Mouse (Mus musculus) T-helper 2 cell (primary cell): Measurements from ENCODE around the gene Ctdsp2.

Source experiments
- in situ Hi-C: fragments of 300-600 bp; cut with MboI, MseI; formaldehyde crosslinking; loops from one replicate; pipeline ENCODE4 v1.15.1; 2025; ENCODE audit warnings: high pct_unique_total_duplicates

Ctdsp2 gene

DNA sequence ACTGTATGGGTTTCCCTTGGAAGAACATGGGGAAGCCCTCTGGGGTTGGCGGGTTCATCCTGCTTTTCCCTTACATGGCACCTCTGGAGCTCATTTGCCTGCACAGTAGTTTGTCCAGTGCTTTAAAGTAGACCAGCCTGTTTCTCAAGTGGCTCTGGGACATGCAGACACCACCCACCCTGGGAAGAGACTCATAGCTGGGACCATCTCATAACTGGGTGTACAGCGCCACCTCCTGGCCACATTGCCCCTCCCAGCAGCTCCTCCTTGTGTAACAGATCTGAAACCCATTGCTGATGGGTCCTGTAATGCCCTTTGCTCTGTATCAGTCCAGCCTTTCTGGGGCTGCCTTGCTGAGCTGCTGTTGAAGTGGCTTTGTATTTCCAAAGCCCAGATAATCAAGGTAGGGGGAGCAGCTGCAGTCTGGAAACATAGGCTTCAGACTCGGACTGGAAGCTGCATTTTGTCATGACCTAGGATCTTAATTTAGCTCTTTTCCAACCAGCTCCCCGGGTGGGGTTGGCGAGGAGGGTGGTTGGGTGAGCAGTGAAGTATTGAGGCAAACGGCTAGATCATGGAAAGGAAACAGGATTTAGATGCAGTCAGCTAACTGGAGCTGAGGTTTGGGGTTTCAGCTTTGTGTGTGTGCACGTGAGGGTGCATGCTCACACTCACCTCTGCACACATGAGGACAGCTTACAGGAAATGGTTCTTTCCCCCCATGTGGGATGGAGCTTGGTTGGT is 12.0 kb downstream of the Ctdsp2 start:
- in situ Hi-C loops, result loop anchor here (5.0 kb wide), 1 partner anchor 73 kb away; no protein-coding TSS in a partner anchor

DNA sequence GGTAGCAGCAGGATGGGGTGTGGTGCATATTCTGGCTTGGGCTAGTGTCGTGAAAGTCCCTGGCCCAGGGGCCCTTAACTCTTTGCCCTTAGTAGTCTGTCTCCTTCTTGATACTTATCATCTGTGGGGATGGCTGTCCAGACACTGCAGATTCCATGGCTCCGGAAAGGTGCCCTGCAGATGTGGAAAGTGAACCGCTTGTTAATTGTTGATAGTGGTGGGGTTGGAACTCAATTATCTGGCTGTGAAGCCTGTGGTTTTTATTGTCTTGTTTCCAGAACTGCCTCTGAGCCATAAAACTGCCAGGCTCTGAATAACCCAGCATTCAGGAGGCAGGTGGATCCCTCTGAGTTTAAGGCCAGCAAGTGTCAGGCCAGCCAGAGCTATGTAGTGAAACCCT is 13.2 kb downstream of the Ctdsp2 start:
- in situ Hi-C loops, result loop anchor here (5.0 kb wide), 1 partner anchor 74 kb away; no protein-coding TSS in a partner anchor

DNA sequence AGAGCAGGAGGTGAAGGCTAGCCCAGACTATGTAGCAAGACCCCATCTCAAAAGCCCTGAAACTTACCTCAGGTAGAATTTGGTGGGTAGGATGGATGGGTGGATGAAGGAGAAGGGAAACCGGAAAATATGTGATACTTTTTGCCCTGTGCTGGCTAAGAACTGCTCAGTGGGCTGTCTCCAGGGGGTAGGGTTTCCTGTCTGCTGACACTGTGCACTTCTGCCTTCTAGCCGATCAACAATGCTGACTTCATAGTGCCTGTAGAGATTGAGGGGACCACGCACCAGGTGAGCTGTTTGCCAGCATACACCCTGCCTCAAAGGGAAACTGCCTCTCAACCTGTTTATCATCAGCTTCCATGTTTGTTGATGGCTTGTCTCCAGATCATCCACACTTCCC is 15.1 kb downstream of the Ctdsp2 start:
- in situ Hi-C loops, result loop anchor here (5.0 kb wide), 1 partner anchor 76 kb away; no protein-coding TSS in a partner anchor

DNA sequence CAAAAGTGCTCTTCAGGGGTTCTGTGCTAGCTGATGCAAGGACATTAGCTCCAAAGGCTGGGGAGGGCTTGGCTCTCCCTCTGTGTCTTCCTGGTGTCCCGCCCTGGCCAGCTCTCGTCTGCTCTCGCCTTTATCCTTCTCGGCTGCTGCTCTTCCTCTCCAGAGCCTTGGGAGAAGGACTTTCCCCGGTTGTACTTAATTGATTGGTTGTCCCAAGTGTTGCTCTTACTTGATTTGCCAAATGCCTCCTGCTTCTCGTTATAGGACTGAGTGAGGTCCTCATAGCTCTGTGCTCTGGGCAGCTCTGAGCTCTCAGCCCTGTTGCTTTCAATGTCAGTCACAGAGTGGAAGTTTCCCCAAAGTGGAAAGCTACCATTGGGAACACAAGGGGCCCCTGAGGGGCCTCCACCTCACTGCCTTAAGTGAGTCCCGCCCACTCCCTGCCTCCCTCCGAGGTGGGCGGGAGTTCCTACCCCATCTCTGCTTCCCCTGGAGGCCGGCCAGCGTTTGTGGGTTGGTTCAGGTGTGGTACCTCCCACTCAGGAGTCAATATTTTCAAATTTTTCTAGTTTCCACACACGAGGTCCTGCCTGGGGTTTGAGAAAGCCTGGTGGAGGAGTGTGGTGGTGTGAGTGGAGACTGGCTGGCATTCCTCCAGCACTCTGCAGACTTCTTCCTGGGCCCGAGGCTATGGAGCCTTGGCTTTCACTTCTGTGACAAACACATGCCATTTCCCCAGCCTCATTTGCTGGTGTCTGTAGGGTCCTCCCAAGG is 19.0 kb downstream of the Ctdsp2 start:
- in situ Hi-C loops, result no loop called here

DNA sequence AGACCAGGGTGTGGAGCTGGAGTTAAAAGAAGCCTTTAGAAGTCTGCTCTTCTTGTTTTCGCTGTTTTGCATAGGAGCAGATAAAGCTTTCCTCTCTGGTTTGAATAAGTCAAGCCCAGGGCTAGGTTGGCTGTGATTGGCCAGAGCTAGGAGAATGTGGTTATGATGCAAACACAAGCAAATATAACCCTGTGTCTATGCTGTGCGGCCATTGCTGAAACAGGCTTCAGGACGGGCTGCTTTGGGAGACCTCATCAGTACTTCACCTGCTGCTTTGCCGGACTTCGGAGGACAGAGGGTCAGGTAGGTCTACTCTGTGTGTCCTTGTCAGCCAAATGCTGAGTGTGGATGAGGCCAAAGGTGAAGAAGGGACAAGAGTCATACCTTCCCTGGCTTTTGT is 22.0 kb downstream of the Ctdsp2 start, which contains the start of gene Avil:
Gene Avil (plus strand): TSS at position 181 of the 400 bp plus-strand sequence.
- in situ Hi-C loops, result no loop called here

DNA sequence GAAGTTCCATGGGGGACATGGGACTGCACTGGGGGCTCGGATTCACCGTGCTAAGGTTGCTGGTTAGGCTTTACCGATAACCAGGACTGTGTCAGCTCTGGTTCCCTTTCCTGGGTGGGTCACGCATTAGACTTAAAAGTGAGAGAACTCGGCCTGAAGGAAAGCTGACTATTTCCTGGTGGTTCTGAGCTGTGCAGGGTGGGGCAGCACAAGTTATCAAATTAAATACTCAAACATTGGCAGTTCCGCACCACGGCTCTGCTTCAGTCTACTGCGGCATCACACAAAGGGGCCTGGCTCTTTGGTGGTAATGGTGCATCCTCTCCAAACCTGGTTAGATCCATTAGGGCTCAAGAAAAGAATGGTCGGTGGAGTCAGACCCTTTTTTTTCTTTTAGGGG is 22.8 kb downstream of the Ctdsp2 start:
- in situ Hi-C loops, result no loop called here

DNA sequence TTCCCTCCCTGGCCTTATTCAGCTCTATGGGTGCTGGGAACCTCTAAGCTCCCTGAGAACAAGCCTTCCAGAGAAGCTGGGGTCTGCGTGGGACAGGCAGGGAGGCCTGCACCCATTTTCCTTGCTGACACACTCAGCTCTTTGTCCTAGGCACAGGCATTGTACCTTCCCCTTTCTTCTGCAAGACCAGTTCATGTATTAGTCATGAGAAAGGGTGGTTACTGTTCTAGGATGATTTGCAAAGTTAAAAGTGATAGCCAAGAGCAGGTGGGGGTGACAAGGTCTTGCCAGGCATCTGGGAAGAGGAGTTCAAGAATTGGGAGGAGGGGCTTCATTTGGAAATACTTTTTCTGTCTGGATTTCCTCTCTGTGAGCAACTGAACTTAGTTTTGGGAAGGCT is 23.5 kb downstream of the Ctdsp2 start:
- in situ Hi-C loops, result no loop called here

DNA sequence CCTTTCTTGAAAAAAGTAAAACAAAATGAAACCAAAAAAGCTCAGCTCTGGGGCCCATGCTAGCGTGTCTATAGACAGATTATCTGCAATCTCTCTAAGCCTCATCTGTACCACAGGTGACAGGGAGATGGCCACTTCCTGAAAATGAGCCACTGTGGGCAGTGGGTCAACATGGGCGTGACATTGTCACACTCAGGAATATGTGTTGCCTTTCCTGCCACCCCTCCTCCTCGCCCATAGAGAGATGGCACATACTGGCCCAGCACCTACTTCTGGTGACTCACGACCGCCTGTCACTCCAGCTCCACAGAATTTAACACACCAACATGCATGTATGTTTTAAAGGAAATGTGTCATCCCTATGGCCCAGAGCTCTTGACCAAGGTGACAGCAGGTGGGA is 24.2 kb downstream of the Ctdsp2 start:
- in situ Hi-C loops, result no loop called here

DNA sequence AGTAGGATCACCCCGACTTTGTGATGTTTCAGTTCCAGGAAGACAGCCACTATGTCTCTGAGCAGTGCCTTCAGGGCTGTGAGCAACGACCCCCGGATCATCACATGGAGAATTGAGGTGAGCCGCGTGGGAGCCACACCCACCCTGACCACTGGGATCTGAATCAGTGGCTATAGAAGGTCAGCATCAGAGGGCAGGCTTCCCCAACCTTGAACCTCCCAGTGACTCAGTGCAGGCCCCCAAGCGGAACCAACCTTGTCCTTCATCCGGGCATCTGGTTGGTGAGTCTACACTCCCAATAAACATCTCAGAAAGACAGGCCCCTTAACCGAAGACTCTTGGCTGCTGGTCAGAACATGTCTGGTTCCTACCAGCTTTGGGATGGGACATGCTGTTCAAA is 24.8 kb downstream of the Ctdsp2 start:
- in situ Hi-C loops, result no loop called here

DNA sequence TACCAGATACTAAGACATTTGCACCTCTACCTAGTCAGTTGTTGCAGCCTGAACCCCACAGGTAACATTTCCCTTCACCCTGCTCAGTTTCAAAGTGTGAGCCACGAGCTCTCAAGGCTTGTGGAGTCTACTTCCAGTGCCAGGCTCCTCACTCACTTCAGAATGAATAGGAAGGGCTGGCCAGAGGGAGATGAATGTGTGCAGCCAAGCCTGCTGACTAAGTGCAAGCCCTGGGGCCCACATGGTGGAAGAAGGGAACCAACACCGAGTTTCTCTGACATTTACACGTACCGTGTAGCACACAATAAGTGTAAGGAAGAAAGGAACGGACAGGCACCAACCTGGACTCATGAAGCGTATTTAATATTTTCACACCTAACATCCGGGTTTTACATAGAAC is 25.3 kb downstream of the Ctdsp2 start:
- in situ Hi-C loops, result no loop called here

DNA sequence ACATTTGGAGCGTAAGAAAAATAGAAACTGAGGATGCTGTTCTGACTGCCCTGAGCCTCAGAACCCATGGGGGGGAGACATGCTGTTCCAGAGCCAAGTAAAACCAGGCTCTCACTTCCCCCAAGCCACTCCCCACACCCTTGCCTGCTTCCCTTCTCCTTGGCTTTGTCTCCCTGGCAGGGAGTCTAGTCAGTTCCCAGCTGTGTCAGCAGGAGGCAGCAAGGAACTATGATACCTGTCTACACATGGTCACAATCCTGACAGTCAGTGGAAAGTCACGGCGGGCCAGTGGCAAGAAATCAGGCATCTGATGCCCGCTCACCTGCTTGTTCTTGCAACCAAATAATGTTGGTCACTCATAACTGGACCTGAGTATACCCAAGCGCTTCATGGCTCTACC is 38.0 kb downstream of the Ctdsp2 start:
- in situ Hi-C loops, result loop anchor here (5.0 kb wide), 1 partner anchor 49 kb away; no protein-coding TSS in a partner anchor

DNA sequence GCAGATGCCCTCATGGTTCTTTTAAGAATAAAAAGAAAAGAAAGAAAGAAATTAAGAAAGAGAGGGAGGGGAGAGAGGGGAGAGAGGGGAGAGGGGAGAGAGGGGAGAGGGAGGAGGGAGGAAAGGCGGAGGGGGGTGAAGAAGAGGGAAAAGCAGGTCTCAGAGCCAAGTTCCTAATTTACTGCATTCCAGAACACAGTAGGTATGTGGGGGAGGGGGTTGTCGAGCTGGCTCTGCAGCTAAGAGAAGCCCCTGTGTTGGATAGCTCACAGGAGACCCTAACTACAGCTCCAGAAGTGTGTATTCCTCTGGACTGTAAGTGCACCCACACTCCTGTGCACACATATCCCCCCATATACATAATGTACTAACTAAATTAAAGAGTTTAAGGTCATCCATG is 38.6 kb downstream of the Ctdsp2 start:
- in situ Hi-C loops, result loop anchor here (5.0 kb wide), 1 partner anchor 50 kb away; no protein-coding TSS in a partner anchor

DNA sequence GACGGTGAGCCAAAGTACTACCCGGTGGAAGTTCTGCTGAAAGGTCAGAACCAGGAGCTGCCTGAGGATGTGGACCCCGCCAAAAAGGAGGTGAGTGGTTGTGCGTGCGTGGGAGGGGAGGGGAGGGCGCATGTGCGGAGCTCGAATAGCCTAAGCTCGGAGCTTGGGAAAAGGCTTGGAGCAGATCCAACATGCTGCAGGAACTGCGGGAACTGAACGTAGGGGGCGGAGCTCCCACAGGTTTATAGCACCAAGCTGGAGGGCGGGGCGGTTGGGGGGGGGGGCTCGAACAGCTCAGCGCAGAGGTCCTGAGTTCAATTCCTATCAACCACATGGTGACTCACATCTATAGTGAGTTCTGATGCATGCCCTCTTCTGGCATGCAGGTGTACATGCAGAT is 39.9 kb downstream of the Ctdsp2 start:
- in situ Hi-C loops, result loop anchor here (5.0 kb wide), 1 partner anchor 51 kb away; no protein-coding TSS in a partner anchor

DNA sequence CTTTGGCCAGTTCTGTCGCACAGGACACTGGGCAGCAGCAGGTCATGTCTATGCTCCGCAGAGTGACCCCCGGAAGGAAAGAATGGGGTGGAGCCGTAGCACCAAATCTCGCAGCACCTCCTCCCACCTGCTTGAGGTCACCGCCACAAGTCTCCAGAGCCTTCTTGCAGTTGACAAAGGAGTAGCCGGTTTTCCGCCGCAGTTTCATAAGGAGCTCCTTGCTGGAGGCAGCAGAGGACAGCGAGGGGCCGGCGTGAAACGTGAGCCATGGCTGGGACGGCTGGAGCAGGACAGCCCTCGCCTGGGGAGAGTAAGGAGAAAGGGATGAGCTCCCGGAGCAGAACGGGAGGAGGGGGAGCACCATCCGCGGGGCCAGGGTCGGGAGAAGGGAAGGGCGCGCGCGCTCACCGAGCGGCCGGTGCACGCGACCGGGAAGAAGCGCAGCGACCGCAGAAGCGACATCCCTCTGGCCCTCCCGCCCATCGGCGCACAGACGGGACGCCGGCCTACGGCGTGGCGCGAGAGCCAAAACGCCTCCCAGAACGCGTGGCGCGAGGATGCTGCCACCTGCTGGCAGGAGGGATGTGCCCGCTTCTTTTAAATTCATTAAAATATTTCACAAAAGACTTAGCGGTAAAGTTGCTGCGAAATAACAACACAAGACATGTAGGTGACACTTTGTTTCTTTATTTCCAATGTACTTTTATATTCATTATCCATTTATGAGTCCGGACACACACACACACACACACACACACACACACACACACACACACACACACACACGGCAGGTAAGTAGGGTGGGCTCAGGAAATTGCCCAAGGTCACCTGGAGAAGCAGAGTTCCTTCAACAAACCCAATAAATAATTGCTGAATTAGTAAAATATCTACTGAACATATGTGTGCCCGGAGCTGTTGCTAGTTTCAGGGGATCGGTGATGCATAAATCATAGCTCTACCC is 52.1 kb downstream of the Ctdsp2 start, which contains the start of gene Tsfm:
Gene Tsfm (minus strand): TSS at position 505 of the 961 bp plus-strand sequence.
- in situ Hi-C loops, result loop anchor here (25.0 kb wide), 1 partner anchor 1882 kb away; the partner anchor contains the start of genes Bloc1s1, Cd63 and Rdh5

DNA sequence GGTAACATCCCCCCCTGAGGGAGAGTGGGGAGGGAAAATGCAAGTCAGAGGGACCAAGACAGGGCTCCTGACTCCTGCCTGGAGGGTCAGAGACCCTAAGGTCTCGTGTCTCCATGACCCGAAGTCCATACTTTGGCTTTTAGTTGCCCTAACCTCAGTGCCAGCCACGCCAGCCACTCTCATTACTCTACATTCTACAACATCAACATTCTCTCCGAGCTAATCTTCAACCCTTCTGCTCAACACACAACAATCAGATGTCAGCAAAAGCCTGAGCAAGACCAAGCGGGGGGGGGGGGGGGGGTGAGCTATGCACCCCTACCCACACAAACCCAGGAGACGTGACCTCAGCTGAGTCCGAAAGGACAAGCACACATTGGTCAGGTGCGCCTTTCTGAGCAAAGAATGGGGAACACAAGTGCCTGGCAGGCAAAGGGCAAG is 54.8 kb downstream of the Ctdsp2 start:
- in situ Hi-C loops, result loop anchor here (25.0 kb wide), 1 partner anchor 1879 kb away; the partner anchor contains the start of genes Bloc1s1, Cd63 and Rdh5

DNA sequence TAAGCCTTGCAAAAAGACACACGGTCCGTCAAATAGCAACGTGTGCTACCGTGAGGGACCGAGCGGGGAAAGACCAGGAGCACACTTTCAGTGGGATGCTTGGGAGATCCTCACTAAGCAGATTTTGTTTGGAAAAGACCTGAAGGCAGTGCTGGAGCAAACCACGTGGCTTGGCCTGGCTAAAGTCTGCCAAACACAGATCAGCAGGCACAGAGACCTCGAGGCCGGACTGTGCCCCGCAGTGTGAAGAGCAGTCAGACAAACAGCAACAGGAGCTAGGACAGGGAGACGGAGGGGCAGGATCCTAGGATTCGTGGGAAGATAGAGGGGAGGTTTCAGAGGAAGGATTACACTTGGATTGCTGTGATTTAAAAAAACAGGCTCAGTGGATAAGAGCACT is 57.8 kb downstream of the Ctdsp2 start:
- in situ Hi-C loops, result loop anchor here (25.0 kb wide), 1 partner anchor 1876 kb away; the partner anchor contains the start of genes Bloc1s1, Cd63 and Rdh5

DNA sequence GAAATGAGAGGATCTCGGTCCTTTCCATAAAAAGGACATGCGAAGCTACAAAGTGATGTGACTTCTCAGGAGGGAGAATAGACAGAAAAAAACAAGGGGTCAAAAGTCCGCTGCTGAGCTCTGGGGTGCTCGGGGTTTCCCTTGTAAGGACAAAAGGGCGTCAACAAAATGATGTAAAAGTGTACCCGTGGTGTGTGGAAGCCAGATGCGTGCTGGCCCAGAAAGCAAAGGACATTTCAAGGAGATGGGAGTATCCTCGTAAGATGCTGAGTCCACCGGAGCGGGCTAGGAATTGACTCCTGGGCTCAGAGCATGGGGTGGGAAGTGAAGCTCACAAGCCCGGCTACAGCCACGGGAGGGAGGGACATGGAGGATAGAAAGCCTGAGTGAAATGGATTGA is 59.1 kb downstream of the Ctdsp2 start:
- in situ Hi-C loops, result loop anchor here (25.0 kb wide), 1 partner anchor 1875 kb away; the partner anchor contains the start of genes Bloc1s1, Cd63 and Rdh5

DNA sequence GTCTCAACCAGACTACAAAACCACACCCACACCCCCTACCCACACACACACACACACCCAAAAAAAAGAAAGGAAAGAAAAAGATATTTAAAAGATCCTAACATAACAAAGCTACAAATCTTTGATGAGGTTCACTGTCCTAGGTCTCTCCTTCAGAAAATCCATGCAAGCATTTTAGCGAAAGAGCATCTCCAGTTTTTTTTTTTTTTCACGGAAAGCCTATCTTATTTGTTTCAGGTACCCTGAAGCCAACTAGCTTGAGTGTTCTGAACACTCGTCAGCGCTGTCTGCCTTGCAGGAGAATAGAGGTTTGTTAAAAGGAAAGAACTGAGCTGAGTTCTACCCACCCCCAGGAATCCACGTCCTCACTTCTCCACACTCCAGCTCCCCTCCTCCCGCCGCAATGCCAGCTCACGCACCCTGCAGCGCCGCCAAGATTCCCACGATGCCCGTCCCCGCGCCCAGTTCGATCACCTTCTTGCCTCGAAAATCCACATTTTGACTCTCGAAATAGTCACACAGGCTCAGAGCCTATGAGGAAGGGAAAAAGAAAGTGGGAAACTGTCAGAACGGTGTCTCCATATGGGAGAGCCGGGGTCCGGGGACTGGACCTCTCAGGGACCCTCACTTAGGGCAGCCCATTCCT is 62.2 kb downstream of the Ctdsp2 start:
- in situ Hi-C loops, result loop anchor here (10.0 to 25.0 kb wide), 2 partner anchors 634 to 1872 kb away; partner anchors contain the start of genes Bloc1s1, Cd63 and Rdh5

DNA sequence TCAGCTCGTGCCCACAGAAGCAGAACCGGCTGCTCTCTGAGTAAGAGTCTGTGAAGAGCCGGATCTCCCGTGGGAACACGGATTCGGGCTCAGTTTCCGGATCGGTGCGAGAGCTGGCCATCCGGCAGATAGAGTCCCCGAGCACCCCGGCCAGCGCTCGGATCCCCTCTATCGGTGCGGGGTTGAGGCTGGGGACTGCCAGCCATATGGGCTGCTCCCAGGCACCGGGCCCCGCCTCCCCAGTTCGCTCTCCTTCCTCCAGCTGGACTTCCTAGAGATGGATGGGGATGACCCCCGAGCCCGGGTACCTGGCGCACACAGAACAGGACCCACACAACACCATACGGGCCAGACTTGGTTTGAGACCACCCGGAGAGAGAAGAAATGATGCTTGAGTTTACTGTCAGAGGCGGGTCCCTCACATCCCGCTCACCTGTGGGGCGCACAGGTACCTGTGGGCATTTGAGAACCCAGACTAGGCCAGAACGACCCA is 62.8 kb downstream of the Ctdsp2 start, which contains the start of the genes Mettl1 and Eef1akmt3:
Gene Mettl1 (plus strand): TSS at position 141 of the 493 bp plus-strand sequence.
Gene Eef1akmt3 (minus strand): TSS at position 240 of the 493 bp plus-strand sequence.
- in situ Hi-C loops, result loop anchor here (10.0 to 25.0 kb wide), 2 partner anchors 633 to 1871 kb away; partner anchors contain the start of genes Bloc1s1, Cd63 and Rdh5
